15 mouse cellular contexts compared by ENCODE assay signal in the genomic region with DNA sequence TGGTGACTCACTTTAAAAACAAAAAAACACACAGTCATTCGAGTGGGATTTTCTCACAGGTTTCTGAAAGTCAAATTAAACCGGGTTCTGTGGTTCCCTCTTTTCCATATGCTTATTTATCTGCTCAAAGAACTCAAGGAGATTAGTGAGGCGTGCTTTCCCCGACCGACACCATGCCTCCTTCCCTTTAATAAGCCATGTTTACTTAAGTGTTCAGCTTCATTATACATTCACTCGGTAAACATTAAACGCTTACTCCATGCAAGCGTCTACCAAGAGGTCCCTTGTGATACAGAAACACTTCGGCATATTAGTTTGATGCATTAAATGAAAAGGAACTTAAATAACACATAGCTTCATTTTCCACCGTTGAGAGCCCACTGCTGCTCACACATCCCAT.
"Had no signal": no experiment of that assay in that cellular context is flagged by ENCODE, and none has a peak within 500 bp of the region (broad histone marks: within the 10 kb centered on the region; RNA-seq: fewer than 3 reads in every experiment).

No protein-coding gene starts in this region.

- H3K9me3 ChIP-seq: neural tube, embryonic 13.5 days; neural tube, embryonic 15.5 days; stomach, embryonic 15.5 days had no signal

- H3K36me3 ChIP-seq: neural tube, embryonic 13.5 days; neural tube, embryonic 15.5 days; stomach, embryonic 15.5 days had no signal

- H3K27ac ChIP-seq: neural tube, embryonic 13.5 days; neural tube, embryonic 15.5 days; stomach, embryonic 15.5 days had no signal

- H3K9ac ChIP-seq: neural tube, embryonic 13.5 days; neural tube, embryonic 15.5 days; stomach, embryonic 15.5 days had no signal

- H3K4me2 ChIP-seq: neural tube, embryonic 13.5 days; neural tube, embryonic 15.5 days; stomach, embryonic 15.5 days had no signal

- DNase-seq: retina, postnatal 1 day; right cerebral cortex, adult 18-20 months; right cerebral cortex, postnatal 14 days; right cerebral cortex, postnatal 25 days; right cerebral cortex, postnatal 4 days; spleen, adult 18-20 months; thymus, adult 18-20 months; thymus, adult 2 months; thymus, postnatal 14 days; thymus, postnatal 25 days; thymus, postnatal 36 days; thymus, postnatal 4 days had no signal

- H3K4me3 ChIP-seq: neural tube, embryonic 13.5 days; neural tube, embryonic 15.5 days; stomach, embryonic 15.5 days had no signal

- H3K27me3 ChIP-seq: neural tube, embryonic 13.5 days; neural tube, embryonic 15.5 days; stomach, embryonic 15.5 days had no signal
